Mouse (Mus musculus) cerebellum, adult 2 months (tissue): ENCODE measurements at regions not wholly inside any gene's neighbourhood (a gene's known extent, or its start where the extent isn't known, plus 50 kb on each side); places are given as distances from the start of the nearest gene placed in this dataset.

Source experiments
- CTCF ChIP-seq: fragments of 200-500 bp; IDR thresholded peaks from 2 replicates; pipeline ENCODE4 v1.5.1; 2011; ENCODE audit warnings: low read depth, mild to moderate bottlenecking, control low read depth, low read length, moderate library complexity, borderline replicate concordance; ENCODE audit not compliant: insufficient read depth
- POLR2A ChIP-seq: fragments of 200-500 bp; IDR thresholded peaks from 2 replicates; pipeline ENCODE4 v1.6.1; 2011; ENCODE audit warnings: low read length, control low read depth, borderline replicate concordance; ENCODE audit not compliant: insufficient read depth

- TF ChIP-seq CTCF (no peak), POLR2A (no peak)
These were observed 52.5 kb downstream of the Anapc15-ps start for GRCm38 (mm10) chr10:95620796-95621195.
